Mouse (Mus musculus) heart, postnatal 0 days (tissue): Measurements from ENCODE around the gene Slc25a12. TPM values are rescaled to one million over a fixed set of nuclear protein-coding genes. Genes with fewer than 3 reads are reported as not detected.
A peak's percentile ranks its signal among the peaks of the same experiment; 100 is the strongest.

ENCODE experiments used
- ATAC-seq: fragments of 200-750 bp; cut with Nextera tagmentation; 2 replicates; pipeline ENCODE4 v1.8.0; 2017; ENCODE audit warnings: low read depth, moderate number of reproducible peaks, moderate library complexity; ENCODE audit not compliant: insufficient read depth
- DNase-seq: peaks from one replicate; pipeline ENCODE4 v3.0.0-alpha.2; 2016; ENCODE audit warnings: low spot score
- H3K27ac ChIP-seq: fragments of 300-500 bp; sonication (generic); 2 replicates; pipeline ENCODE4 v1.5.1; 2014; ENCODE audit warnings: low read depth, mild to moderate bottlenecking
- H3K27me3 ChIP-seq: fragments of 300-500 bp; sonication (generic); 2 replicates; pipeline ENCODE4 v1.6.1; 2014; ENCODE audit warnings: low read length, mixed read lengths; ENCODE audit not compliant: control insufficient read depth, insufficient read depth
- H3K36me3 ChIP-seq: fragments of 300-500 bp; sonication (generic); replicated peaks from 2 replicates; pipeline ENCODE4 v1.6.1; 2014; ENCODE audit warnings: low read length, mixed read lengths; ENCODE audit not compliant: control insufficient read depth, insufficient read depth
- H3K4me1 ChIP-seq: fragments of 300-500 bp; sonication (generic); 2 replicates; pipeline ENCODE4 v1.6.1; 2014; ENCODE audit warnings: antibody characterized with exemption; ENCODE audit not compliant: control insufficient read depth, insufficient read depth
- H3K4me2 ChIP-seq: fragments of 300-500 bp; sonication (generic); 2 replicates; pipeline ENCODE4 v1.6.1; 2014; ENCODE audit warnings: low read depth, mild to moderate bottlenecking, low read length, moderate library complexity
- H3K4me3 ChIP-seq: fragments of 300-500 bp; sonication (generic); 2 replicates; pipeline ENCODE4 v1.5.1; 2014; ENCODE audit warnings: low read depth, low read length
- H3K9ac ChIP-seq: fragments of 300-500 bp; sonication (generic); replicated peaks from 2 replicates; pipeline ENCODE4 v1.6.1; 2014; ENCODE audit warnings: low read depth, low read length, mixed read lengths
- H3K9me3 ChIP-seq: fragments of 300-500 bp; sonication (generic); replicated peaks from 2 replicates; pipeline ENCODE4 v1.6.1; 2016; ENCODE audit warnings: low read length; ENCODE audit not compliant: control insufficient read depth
- CTCF ChIP-seq: IDR thresholded peaks from 2 replicates; pipeline ENCODE4 v1.5.1; 2016; ENCODE audit warnings: antibody characterized with exemption, control low read depth, low read depth
- EP300 ChIP-seq: IDR thresholded peaks from 2 replicates; pipeline ENCODE4 v1.6.1; 2016; ENCODE audit warnings: antibody characterized with exemption, low read depth
- WGBS: fragments of 180-500 bp; shearing (Covaris S2); extraction: QIAGEN DNeasy Blood & Tissue Kit; methylation state at CpG from one replicate; pipeline ENCODE4 v1.1.7; 2014; 5-methylcytosine and 5-hydroxymethylcytosine counted together
- polyA plus RNA-seq: library from polyadenylated mRNA; unstranded; fragments of >200 nt; fragmentation: Nextera tagmentation; extraction: Ambion mirVana; gene quantifications from 2 replicates; pipeline ENCODE4 v1.2.1, GENCODE M21; 2015
- total RNA-seq: library from RNA; depleted of rRNA; stranded (reverse); fragments of >200 nt; gene quantifications from 2 replicates; pipeline ENCODE4 v1.2.3, GENCODE M21; 2014; ENCODE audit warnings: low replicate concordance; rRNA removed

Slc25a12 gene
- total and polyA plus RNA-seq, 2 experiments from 2014 or later: 155 to 159 TPM

DNA sequence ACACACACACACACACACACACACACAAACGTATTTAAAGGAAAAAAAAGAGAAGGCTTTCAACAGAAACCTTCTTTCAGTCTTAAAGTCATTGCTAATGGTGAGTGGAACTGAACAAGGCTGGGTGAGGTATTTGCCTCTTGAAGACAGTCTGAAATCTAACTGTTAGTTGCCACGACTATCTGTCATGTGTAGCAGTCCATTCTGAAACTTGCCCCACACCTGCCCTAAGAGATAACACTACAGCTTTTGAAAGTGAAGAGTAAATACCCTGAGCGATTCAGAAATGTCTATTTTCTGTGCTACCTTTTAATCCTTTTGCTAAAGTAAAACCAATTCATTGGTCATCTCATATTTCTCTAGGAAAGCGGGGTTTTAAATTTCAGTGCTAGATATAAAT, 132.1 kb downstream of the Slc25a12 start:
- Histone ChIP-seq H3K4me2 (no peak overlapping the region), H3K4me3 (no peak overlapping the region), H3K27me3 (no peaks in the 10 kb centered on the region), H3K4me1 (no peaks in the 10 kb centered on the region; the same call in 1 of the 2 replicates), H3K9ac (no peak overlapping the region), H3K27ac (no peak overlapping the region), H3K36me3 (peaks cover 23% of the 10 kb centered on the region), H3K9me3 (no peaks in the 10 kb centered on the region)
- ATAC-seq (no peak), DNase-seq (no peak)
- 90% methylated on average over 4 of the region's 4 CpGs for WGBS
- TF ChIP-seq EP300 (no peak), CTCF (no peak)

DNA sequence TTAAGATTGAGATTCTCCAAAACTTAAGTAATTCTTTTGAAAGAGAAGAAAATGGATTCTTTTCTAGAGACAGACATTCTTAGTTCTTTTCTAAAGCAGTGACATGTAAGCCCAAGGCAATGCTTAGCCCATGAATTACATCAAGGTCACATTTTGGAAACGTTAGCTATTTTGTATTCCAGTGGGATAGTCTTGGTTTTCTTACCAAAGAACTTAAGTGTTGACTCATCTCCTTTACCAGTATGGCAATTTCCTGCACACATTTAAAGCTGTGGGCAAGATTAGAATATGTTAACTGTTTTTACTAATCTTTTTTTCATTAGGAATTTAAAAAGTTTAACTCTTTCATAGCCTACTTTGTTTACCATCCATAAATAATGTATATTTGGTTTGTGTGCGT, 134.6 kb downstream of the Slc25a12 start:
- 62% methylated on average over 2 of the region's 2 CpGs for WGBS
- Histone ChIP-seq H3K36me3 (peaks cover 19% of the 10 kb centered on the region), H3K27ac (no peak overlapping the region), H3K27me3 (no peaks in the 10 kb centered on the region), H3K4me1 (no peaks in the 10 kb centered on the region; the same call in 1 of the 2 replicates), H3K9ac (no peak overlapping the region), H3K4me3 (no peak overlapping the region), H3K4me2 (no peak overlapping the region), H3K9me3 (no peaks in the 10 kb centered on the region)
- TF ChIP-seq EP300 (no peak), CTCF (no peak)
- ATAC-seq: no peak
- DNase-seq: no peak

- TF ChIP-seq EP300 (no peak), CTCF (no peak)
- H3K27me3 ChIP-seq: no peaks in the 10 kb centered on the region
- no peak overlapping the region for H3K9ac ChIP-seq
- WGBS: 54% methylated on average over 5 of the region's 5 CpGs
- peaks cover 15% of the 10 kb centered on the region for H3K36me3 ChIP-seq
- no peak overlapping the region for H3K4me3 ChIP-seq
- no peaks in the 10 kb centered on the region; the same call in 1 of the 2 replicates for H3K4me1 ChIP-seq
- ATAC-seq: no peak
- DNase-seq: no peak
- no peak overlapping the region for H3K4me2 ChIP-seq
- H3K27ac ChIP-seq: no peak overlapping the region
- no peaks in the 10 kb centered on the region for H3K9me3 ChIP-seq
Observed at GRCm38 (mm10) chr2:71231951-71232350, 135.6 kb downstream of the Slc25a12 start.

DNA sequence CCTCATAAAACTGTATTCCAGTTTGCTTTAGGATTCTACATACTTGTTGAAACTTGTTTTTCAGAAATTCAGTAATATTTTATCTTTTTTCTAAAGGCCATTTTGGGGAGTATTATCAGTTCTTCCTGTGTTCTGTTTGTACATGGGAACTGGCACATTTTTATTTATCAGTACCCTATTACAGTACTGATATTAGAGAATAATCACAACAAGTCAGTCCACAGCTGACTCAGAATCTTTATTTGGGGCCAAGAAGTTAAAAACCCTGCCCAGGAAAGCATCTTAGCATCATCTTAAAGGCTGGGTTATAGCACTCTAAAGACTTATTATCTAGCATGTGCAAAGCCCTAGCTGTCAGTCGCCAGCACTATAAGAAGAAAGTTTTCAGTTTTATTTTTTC, 137.9 kb downstream of the Slc25a12 start:
- 72% methylated on average over 1 of the region's 1 CpGs for WGBS
- no peaks in the 10 kb centered on the region; the same call in 1 of the 2 replicates for H3K4me1 ChIP-seq
- H3K27me3 ChIP-seq: no peaks in the 10 kb centered on the region

GRCm38 (mm10) chr2:71227398-71227797, 140.2 kb downstream of the Slc25a12 start:
- WGBS: 47% methylated on average over 1 of the region's 1 CpGs
- ATAC-seq: no peak
- H3K27me3 ChIP-seq: no peaks in the 10 kb centered on the region
- no peaks in the 10 kb centered on the region for H3K4me1 ChIP-seq
- H3K27ac ChIP-seq: no peak overlapping the region
- 0 out of 2 replicates have a peak, but pooled peaks cover 3% of the 10 kb centered on the region for H3K9me3 ChIP-seq
- no peak overlapping the region for H3K9ac ChIP-seq
- H3K36me3 ChIP-seq: peaks cover 30% of the 10 kb centered on the region
- no peak for DNase-seq
- H3K4me3 ChIP-seq: no peak overlapping the region
- TF ChIP-seq EP300 (no peak), CTCF (peak; percentile 25; the same call in 1 of the 2 replicates)
- H3K4me2 ChIP-seq: no peak overlapping the region

More for the DNA sequence above, 137.9 kb downstream of the Slc25a12 start:
- H3K36me3 ChIP-seq: peaks cover 12% of the 10 kb centered on the region
- DNase-seq (no peak), ATAC-seq (no peak)
- H3K9ac ChIP-seq: no peak overlapping the region
- no peak overlapping the region for H3K4me3 ChIP-seq
- TF ChIP-seq CTCF (no peak), EP300 (no peak)
- no peak overlapping the region for H3K27ac ChIP-seq
- H3K9me3 ChIP-seq: no peaks in the 10 kb centered on the region
- no peak overlapping the region for H3K4me2 ChIP-seq

Other genes with a start within 250 kb of the Slc25a12 start
- gene Cybrd1, start 249.8 kb downstream of the Slc25a12 start, total RNA-seq: 2.2 and 2.6 TPM in 2 replicates
- 0.56 and 0.60 TPM in 2 replicates for gene Cybrd1, start 249.8 kb downstream of the Slc25a12 start, polyA plus RNA-seq
- gene Dync1i2, start 156.0 kb downstream of the Slc25a12 start, total RNA-seq: 48.5 and 53.7 TPM in 2 replicates
- gene Dync1i2, start 156.0 kb downstream of the Slc25a12 start, polyA plus RNA-seq: 55.6 and 57.4 TPM in 2 replicates
- gene Hat1, start 21.2 kb upstream of the Slc25a12 start, total RNA-seq: 27.2 and 33.0 TPM in 2 replicates
- gene Hat1, start 21.2 kb upstream of the Slc25a12 start, polyA plus RNA-seq: 66.5 and 69.9 TPM in 2 replicates
- gene Metap1d, start 85.5 kb upstream of the Slc25a12 start, total RNA-seq: 7.7 and 22.6 TPM in 2 replicates
- 40.6 and 42.4 TPM in 2 replicates for gene Metap1d, start 85.5 kb upstream of the Slc25a12 start, polyA plus RNA-seq
- gene Dlx1, start 160.4 kb upstream of the Slc25a12 start, total RNA-seq: not detected in 2 replicates
- gene Dlx1, start 160.4 kb upstream of the Slc25a12 start, polyA plus RNA-seq: 0.05 TPM in 1 of 2 replicates, not detected in the other
- 1.1 TPM in 1 of 2 replicates, not detected in the other for gene Dlx2, start 179.0 kb upstream of the Slc25a12 start, total RNA-seq
- gene Dlx2, start 179.0 kb upstream of the Slc25a12 start, polyA plus RNA-seq: not detected in 2 replicates